Mouse (Mus musculus) layer of hippocampus, postnatal 10 days (tissue): ENCODE measurements around the gene Baz2b. TPM values are rescaled to one million over a fixed set of nuclear protein-coding genes. Genes with fewer than 3 reads are reported as not detected.

Source experiments
- DNase-seq, 2 experiments: peaks; one replicate each; pipeline ENCODE4 v3.0.0; 2021; ENCODE audit warnings: low spot score in 2 of 2
- total RNA-seq, 2 experiments: library from RNA; stranded (reverse); gene quantifications; 2 replicates each; pipeline ENCODE4 v1.2.3; 2021

The Baz2b gene
- total RNA-seq, 2 experiments from 2014 or later: 56.8 to 57.6 TPM

GRCm38 (mm10) chr2:60053222-60054010 lies 156.2 kb downstream of the Baz2b start:
- no peak for DNase-seq

DNA sequence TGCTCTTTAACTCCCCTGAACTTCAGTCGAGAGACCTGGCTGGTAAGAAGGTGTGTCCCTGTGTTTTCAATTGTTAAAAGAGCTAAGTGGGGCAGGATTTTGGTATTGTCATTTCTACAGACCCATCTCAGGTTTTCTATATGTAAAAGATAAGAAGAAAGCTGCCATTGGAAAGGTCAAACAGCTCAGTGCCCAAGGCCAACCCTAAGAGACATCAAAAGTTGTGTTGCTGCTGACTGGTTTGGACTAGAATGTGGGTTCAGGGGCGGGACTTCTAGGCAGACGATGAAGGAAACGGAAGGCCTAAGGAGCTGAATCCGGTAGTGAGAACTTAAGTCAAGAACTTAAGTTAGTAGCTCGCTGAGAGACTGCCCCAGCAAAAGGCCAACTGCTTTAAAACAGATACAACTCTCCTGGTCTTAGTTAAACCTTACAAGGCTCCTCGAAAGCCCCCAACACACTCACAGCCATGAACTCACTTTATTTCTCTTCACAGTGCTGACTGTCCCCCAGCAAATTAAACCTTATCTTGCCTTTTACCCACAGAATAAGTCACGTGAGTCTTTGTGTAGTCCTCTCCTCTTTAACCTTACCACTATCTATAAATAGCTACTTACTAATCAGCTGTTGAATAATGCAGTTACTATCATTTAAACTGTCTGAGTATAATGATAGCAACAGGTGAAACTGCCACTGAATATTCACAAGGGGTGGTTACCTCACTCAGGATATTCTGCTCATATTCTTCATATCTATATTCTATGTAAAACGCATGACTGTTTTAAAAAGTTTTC lies 158.8 kb downstream of the Baz2b start:
- no peak for DNase-seq

GRCm38 (mm10) chr2:60049889-60050288 lies 159.8 kb downstream of the Baz2b start:
- DNase-seq: no peak

- no peak for DNase-seq
Observed at GRCm38 (mm10) chr2:60049351-60049750, 160.3 kb downstream of the Baz2b start.

GRCm38 (mm10) chr2:60045995-60046394 lies 163.6 kb downstream of the Baz2b start:
- DNase-seq: no peak

- DNase-seq: no peak
Observed at GRCm38 (mm10) chr2:60044988-60045387, 164.7 kb downstream of the Baz2b start.

GRCm38 (mm10) chr2:60044540-60044939 lies 165.1 kb downstream of the Baz2b start:
- DNase-seq: no peak

DNA sequence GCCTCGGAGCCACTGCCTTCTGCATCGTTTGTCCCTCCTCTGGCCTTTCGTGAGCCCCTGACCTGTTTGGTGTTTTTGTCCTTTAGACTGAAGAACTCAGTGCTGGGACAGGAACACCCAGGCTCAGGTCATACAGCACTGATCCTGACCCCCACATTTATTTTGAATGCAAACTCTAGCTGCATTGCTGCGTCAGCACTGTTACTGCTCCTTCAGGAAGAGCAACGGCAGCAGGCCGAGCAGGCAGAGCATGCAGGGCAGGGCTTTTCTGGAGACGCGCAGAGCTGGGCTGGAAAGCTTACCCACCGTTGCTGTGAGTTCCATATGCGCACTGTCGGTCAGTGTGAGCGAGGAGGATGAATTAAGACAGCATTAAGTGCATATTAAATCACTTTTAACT lies 166.9 kb downstream of the Baz2b start:
- DNase-seq: no peak

GRCm38 (mm10) chr2:60041485-60042274 lies 168.0 kb downstream of the Baz2b start:
- DNase-seq: no peak

DNA sequence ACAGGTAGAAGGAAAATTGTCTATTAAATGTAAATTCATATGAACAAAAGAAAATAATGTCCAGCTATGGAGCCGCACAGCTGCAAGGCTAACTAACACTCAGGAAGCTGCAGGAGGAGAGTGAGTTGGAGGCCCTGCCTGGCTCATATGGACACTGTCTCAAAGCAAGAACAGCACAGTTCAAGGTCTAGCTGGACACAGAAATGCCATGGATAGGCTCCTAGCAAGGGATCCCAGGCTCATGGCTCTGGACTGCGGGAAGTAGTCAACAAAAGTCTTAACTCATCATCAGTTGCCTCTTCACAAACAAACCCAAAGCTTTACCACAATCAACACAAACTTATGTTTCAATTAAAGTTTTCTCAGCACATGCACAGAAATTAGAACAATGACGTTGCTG lies 169.5 kb downstream of the Baz2b start:
- no peak for DNase-seq

GRCm38 (mm10) chr2:60037011-60037551 lies 172.6 kb downstream of the Baz2b start:
- peak; percentile 25 to 39 for DNase-seq

DNA sequence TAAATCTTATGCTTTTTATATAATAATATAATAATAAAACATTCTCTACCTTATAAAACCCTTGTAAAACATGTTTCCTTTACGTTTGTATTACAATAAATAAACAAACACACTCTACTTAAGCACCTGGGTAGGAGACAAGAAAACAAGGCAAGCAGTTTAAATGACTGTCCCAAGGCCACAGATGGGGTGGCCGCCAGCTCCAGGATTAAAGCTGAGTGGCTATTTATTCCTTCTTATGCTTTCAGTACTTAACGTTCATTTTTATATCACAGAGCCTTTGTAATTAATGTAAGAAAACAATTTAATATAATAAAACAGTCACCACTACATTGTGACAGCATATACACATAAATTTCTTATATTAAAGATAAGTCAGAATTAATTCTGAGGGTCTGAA lies 173.3 kb downstream of the Baz2b start:
- no peak for DNase-seq

GRCm38 (mm10) chr2:60030991-60031390 lies 178.6 kb downstream of the Baz2b start:
- no peak for DNase-seq

DNA sequence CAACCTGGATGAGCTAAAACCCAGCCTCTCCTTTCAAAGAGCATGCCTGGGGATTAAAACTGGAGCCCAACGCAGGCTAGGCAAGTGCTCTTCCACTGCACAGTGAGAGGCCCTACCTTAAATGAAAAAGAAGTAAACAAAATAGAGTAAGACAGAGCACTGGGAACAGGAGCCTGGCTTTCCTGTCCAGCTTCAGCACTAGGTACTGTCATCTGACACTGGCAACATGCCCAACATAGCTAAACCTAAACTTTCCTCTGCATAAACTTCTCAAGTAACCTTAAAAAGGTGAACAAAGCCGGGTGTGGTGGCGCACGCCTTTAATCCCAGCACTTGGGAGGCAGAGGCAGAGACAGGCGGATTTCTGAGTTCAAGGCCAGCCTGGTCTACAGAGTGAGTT lies 180.6 kb downstream of the Baz2b start:
- no peak for DNase-seq

- no peak for DNase-seq
Observed at GRCm38 (mm10) chr2:60027166-60027565, 182.5 kb downstream of the Baz2b start.

GRCm38 (mm10) chr2:60026554-60026953 lies 183.1 kb downstream of the Baz2b start:
- DNase-seq: no peak

DNA sequence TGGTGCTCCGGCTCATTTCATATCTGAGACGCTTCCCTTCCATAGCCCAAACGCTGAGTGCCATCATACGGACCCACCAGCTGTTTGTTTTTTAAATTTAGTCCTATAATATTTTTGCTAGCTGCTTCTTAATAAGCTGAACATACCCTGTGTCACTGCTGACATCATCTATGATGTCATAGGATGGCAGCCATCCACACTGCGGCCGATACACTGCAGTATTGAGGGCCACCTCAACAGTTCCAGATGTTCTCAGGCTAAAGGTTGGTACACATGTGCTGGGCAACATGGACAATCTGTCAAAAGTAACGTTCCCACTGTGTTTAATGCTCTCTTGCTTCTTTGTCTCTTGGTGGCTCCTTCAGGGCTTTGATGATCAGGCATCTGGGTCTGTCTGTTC lies 185.9 kb downstream of the Baz2b start:
- no peak for DNase-seq

GRCm38 (mm10) chr2:60021556-60021955 lies 188.1 kb downstream of the Baz2b start:
- no peak for DNase-seq

DNA sequence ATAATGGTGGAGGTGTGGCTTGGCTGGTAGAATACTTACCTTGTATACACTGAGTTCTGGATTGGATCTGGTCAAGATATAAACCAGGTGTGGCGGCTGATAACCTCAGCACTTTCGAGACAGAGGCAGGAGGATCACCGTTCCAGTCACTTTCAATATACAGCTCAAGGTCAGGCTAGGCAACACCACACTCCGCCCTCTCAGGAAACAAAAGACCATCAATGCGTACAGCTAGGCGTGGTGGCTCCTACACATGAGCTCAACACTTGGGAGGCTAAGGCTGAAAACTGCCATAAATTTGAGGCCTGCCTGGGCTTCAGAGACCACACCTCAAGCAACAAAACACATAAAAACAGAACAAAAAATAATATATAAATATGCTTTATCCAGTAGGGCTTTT lies 188.5 kb downstream of the Baz2b start:
- no peak for DNase-seq

DNA sequence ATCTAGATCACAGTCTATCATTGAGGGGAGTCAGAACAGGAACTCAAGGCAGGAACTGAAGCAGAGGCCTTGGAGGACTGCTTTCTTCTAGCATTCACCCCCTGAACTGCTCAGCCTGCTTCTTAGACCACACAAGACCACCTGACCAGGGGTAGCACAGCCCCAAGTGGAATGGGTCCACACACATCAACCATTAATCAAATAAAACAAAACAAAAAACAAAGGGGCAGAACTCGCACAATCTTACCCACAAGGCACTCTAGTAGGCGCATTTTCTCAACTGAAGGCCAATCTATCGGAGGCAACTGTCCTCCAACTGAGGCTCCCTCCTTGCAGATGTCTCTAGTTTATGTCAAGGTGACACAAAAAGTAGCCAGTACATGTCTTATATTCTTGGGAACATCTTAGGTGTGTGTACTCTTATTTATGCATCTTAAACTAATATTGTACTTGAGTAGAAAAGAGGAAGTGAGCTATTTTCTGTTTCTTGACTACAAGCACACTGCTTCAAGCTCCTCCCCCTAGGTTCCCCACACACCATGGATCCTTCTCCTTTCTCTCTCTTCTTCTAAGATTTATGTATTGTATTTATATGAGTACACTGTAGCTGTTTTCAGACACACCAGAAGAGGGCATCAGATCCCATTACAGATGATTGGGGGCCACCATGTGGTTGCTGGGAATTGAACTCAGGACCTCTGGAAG lies 189.9 kb downstream of the Baz2b start:
- DNase-seq: no peak
